Mouse (Mus musculus): ENCODE results near the gene Prrc2b. TPM values are rescaled to one million over a fixed set of nuclear protein-coding genes. Genes with fewer than 3 reads are reported as not detected.

The Prrc2b gene
- total RNA-seq, 2 experiments from 2014 or later, result 12.8 to 32.6 TPM

GRCm38 (mm10) chr2:32180127-32180526, 29.2 kb downstream of the Prrc2b start:
- ATAC-seq (replicated peaks; ENCODE audit: poor library complexity, severe bottlenecking), result no peak

DNA sequence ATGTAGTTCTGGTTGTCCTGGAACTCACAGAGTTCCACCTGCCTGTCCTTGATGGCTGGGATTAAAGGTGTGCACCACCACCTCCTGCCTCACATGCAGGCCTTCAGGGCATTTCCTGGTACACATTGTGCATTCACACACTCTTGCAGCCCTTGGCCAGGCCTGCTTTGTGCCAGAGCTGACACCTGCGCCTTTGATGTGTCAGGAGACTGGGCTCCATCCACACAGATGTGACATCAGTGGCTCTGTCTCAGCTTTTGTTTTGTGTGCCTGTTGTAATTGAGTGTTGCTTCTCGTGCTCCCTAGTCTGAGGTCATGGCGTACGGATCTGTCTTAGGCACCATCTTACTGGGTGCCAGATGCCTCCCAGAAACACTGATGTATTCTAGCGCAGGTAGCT, 30.5 kb downstream of the Prrc2b start:
- ATAC-seq (replicated peaks; ENCODE audit: poor library complexity, severe bottlenecking), result no peak

GRCm38 (mm10) chr2:32182119-32182518, 31.2 kb downstream of the Prrc2b start:
- no peak for ATAC-seq (replicated peaks; ENCODE audit: poor library complexity, severe bottlenecking)

DNA sequence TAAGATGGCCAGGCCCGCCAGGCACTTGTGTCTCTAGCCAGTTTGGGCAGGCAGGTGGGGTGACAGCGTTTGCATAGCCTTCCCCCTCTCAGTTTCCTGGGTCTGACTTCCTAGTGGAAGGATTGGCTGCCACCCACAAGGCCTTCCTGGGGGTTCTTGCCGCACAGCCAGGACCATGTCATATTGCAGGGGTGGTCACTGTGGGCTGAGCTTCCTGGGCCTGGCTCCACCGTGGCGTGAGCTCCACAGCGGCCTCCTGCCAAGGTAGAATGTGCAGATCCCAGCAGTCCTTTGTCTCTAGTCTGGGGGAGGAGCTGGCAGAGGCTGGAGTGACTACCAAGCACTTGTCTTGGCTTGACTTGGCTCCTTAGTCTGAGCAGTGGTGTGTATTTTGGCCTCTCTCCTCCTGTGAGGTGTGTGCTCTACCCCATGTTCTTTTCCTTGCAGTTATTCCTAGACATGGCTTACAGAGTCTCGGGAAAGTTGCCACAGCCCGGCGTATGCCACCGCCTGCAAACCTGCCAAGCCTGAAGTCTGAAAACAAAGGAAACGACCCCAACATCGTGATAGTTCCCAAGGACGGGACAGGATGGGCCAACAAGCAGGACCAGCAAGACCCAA, 31.9 kb downstream of the Prrc2b start:
- no peak for ATAC-seq (replicated peaks; ENCODE audit: poor library complexity, severe bottlenecking)

DNA sequence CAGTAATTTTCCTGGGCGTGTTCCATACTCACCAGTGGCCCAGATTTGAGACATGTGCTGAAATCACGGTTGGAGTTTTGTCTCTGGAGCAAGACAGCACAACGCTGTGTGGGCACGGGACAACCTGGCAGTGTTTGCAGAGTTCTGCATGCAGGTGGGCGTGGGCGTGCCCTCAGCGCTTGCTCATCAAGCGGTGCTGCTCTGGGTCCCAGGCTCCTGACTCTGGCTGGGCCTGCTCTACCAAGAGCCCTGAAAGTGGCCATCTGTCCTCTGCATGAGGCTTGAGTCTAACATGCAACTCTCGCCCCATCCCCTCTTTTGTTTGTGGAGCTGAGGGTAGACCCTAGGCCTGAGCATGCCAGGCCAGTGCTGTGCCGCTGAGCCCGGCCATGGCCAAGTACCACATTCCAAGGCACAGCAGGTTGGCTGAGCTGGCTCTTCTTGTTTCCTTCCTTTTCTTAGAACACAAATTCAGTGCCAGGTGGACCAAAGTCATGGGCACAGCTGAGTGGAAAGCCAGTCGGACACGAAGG, 36.2 kb downstream of the Prrc2b start:
- ATAC-seq (replicated peaks; ENCODE audit: poor library complexity, severe bottlenecking), result no peak

DNA sequence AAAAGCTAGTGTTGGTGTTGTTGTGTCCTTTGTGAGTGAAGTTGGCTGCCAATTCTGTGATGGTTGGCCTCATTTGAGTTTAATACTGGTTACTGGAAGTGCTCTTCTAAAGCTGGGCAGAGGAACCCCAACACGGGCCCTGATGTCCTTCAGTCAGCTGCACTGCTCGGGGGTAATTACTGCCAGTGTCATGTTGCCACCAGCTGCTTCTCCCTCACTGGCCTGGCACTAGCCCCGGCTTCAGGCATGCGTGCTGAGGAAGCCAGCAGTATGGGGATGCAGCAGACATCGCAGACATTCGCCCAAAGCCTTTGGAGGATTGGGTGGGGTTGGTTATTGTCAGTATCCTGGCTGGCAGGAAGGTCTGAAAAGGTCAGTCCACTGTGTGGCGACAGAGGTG, 36.8 kb downstream of the Prrc2b start:
- no peak for ATAC-seq (replicated peaks; ENCODE audit: poor library complexity, severe bottlenecking)

DNA sequence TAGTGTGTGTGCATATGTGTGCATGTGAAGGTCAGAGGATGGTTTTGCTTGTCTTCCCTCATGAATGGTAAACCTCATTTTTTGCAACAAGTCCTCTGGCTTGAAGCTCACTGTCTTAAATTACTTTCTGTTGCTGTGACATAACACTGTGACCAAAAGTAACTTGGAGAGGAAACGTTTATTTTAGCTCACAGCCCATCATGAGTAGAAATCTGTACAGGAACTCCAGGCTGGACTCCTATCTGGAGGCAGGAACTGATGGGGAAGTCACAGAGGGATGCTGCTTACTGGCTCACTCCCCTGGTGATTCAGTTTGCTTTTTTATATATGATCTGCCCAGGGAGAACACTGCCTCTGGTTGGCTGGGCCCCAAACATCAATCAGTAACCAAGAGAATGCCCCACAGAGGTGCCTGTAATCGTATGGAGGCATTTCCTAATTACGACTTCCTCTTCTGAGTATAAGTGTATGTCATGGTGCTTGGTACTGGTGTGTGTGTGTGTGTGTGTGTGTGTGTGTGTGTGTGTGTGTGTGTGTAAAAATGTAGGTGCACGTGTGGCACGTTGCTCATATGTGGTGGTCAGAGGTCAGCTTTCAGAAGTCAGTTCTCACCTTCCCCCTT, 38.3 kb downstream of the Prrc2b start:
- peak; percentile 73 for ATAC-seq (replicated peaks; ENCODE audit: poor library complexity, severe bottlenecking)

GRCm38 (mm10) chr2:32190620-32191019, 39.7 kb downstream of the Prrc2b start:
- ATAC-seq (replicated peaks; ENCODE audit: poor library complexity, severe bottlenecking), result no peak

DNA sequence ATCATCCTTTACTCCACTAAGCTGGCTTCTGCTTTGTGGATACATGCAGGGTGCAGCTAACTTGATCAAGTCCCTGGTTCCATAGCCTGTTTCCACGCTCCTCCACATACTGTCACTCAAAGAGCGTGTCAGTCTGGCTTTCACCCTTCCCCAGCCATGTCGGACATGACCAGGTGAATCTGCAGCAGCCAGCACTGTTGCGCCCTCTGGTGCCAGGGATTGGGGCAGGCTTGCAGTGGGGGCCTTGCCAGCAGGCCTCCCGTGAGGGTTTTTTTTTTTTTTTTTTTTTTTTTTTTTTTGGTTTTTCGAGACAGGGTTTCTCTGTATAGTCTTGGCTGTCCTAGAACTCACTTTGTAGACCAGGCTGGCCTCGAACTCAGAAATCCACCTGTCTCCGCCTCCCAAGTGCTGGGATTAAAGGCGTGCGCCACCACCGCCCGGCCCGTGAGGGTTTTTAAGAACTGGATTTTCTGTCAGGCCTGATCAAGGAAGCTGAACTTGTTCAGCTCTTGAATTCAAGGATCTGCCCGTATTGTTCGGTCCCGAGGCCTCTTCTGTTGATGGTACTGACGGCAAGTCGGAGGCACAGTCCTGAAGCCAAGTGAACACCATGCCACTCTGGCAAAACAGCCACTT, 41.1 kb downstream of the Prrc2b start:
- ATAC-seq (replicated peaks; ENCODE audit: poor library complexity, severe bottlenecking), result peak; percentile 28; the same call in 1 of the 2 replicates

DNA sequence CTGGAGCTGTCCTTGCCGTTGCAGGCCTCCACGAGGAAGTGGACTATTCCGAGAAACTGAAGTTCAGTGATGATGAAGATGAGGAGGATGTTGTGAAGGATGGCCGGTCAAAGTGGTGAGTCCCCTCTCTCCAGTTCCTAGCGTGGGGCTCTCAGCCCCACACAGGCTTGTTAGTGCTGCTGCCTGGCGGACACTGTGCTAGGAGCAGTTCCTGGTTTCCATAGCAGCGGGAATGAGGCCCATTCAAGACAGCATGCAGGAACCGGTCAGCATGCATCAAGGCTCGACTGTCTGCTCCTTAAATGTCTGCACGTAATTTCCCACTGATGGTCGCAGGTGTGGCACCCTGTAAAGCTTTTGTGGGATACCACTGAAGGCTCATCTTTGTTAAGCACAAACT, 48.1 kb downstream of the Prrc2b start:
- no peak for ATAC-seq (replicated peaks; ENCODE audit: poor library complexity, severe bottlenecking)

DNA sequence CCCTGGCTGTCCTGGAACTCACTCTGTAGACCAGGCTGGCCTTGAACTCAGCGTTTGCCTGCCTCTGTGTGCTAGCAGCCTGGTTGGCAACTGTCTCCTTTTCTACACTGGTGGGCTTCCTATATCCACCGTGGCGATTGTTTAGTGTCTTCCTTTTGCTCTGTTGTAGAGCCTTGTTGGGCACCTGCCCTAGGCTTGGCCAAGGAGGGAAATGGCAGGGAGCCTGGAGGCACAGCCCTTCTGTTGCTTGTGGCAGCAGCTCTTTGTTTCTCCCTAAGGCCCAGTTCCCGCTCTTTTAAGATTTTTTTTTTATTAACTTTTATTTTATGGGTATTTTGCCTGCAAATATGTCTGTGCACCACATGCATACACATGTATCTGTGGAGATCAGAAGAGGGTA, 49.2 kb downstream of the Prrc2b start:
- ATAC-seq (replicated peaks; ENCODE audit: poor library complexity, severe bottlenecking), result no peak

DNA sequence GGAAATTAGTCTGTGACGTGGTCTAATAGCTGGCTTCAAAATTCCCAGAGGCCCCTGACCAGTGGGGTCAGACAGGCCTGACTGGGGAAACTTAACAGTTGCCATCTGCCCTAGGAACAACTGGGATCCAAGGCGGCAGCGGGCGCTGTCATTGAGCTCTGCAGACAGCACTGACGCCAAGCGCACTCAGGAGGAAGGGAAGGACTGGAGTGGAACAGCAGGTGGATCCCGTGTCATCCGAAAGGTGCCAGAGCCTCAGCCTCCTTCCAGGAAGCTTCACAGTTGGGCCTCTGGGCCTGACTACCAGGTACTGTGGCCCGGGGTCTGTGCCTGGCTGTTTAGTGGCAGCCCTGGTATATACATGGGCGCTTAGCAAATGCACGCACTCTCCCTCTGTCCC, 49.8 kb downstream of the Prrc2b start:
- ATAC-seq (replicated peaks; ENCODE audit: poor library complexity, severe bottlenecking), result no peak

- ATAC-seq (replicated peaks; ENCODE audit: poor library complexity, severe bottlenecking), result no peak
Observed at GRCm38 (mm10) chr2:32201527-32201926, 50.6 kb downstream of the Prrc2b start.

GRCm38 (mm10) chr2:32203853-32204252, 53.0 kb downstream of the Prrc2b start:
- no peak for ATAC-seq (replicated peaks; ENCODE audit: poor library complexity, severe bottlenecking)

- no peak for ATAC-seq (replicated peaks; ENCODE audit: poor library complexity, severe bottlenecking)
Observed at GRCm38 (mm10) chr2:32207682-32208081, 56.8 kb downstream of the Prrc2b start.

- no peak for ATAC-seq (replicated peaks; ENCODE audit: poor library complexity, severe bottlenecking)
Observed at GRCm38 (mm10) chr2:32211689-32212088, 60.8 kb downstream of the Prrc2b start.

- no peak for ATAC-seq (replicated peaks; ENCODE audit: poor library complexity, severe bottlenecking)
Observed at GRCm38 (mm10) chr2:32213000-32213399, 62.1 kb downstream of the Prrc2b start.

DNA sequence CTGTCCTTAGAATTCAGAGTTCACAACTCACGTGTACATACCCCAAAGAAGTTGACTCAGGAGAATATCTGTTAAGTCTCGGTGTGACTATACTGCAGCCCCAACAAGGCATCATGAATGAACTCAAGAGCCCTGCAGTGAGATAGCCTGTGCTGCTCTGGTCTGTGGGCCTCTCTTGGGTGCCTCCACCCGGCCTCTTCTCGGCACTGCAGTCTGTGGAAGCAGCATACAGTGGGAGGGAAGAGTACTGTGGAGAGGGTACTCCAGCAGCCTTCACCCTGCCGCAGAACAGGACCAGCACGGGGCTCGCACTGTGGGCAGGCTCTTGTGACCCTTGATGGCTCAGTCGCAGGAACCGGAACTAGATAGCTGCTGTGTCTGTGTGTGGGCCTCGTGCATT, 64.7 kb downstream of the Prrc2b start:
- ATAC-seq (replicated peaks; ENCODE audit: poor library complexity, severe bottlenecking), result no peak

DNA sequence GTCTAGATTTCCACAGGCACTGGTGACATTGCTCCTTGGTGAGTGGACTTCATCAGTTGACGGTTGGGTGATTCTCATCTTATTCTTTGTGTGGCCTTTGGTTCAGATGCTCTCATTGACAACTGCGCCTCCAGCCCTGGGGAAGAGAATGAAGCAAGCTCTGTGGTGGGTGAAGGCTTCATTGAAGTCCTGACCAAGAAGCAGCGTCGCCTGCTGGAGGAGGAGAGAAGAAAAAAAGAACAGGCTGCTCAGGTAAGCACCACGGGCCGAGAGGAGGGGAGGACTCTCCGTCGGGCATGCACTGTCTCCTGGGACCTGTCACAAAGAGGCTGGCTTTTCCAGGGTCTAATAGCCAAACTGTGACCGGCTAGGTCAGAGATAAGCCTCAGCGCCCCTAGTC, 65.6 kb downstream of the Prrc2b start:
- ATAC-seq (replicated peaks; ENCODE audit: poor library complexity, severe bottlenecking), result no peak

DNA sequence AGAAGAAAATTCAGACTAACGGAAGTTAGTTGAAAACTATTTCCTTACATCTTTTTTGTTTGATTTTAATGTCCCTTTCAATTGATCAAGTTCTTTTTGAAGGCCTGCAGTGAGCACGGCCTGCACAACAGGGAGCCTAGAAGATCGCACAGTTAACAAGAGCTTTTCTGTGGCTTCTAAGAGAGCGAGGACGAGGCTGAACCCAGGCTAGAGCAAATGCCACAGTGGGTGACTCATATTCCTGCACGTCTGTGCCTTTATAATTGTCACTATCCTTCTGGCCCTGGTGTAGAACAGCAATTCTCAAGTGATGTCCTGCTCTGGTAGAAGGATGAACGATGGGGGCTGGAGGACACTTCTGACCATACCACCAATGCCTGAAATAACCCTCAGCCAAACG, 66.8 kb downstream of the Prrc2b start:
- no peak for ATAC-seq (replicated peaks; ENCODE audit: poor library complexity, severe bottlenecking)

DNA sequence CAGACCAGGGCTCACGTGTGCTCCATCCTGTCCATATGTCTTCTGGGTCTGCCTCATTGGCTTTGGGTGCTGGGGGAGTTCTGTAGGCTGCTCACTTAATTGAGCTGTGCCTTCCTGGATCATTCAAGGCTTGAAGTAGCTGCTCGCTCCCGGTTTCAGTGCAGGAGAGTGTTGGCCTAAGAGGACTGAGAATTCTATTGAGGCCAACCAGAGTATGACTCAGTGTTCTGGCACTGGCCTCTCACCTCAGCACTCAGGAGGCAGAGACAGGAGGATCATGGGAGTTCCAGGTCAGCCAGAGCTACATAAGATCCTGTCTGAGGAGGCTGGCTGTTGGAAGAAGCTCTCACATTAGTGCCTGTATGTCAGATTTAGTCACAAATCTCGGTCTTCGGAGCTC, 67.2 kb downstream of the Prrc2b start:
- ATAC-seq (replicated peaks; ENCODE audit: poor library complexity, severe bottlenecking), result no peak
